Mouse (Mus musculus) heart, adult 2 months (tissue): Measurements from ENCODE around the gene Rnf180.

Experiments
- CTCF ChIP-seq: fragments of 200-600 bp; IDR thresholded peaks from 2 replicates; pipeline ENCODE4 v1.8.1; 2022; ENCODE audit warnings: antibody characterized with exemption, mild to moderate bottlenecking, moderate library complexity
- POLR2A ChIP-seq: fragments of 200-500 bp; IDR thresholded peaks from 2 replicates; pipeline ENCODE4 v1.6.1; 2011; ENCODE audit warnings: mild to moderate bottlenecking, low read depth, low read length, control low read depth; ENCODE audit not compliant: insufficient read depth

DNA sequence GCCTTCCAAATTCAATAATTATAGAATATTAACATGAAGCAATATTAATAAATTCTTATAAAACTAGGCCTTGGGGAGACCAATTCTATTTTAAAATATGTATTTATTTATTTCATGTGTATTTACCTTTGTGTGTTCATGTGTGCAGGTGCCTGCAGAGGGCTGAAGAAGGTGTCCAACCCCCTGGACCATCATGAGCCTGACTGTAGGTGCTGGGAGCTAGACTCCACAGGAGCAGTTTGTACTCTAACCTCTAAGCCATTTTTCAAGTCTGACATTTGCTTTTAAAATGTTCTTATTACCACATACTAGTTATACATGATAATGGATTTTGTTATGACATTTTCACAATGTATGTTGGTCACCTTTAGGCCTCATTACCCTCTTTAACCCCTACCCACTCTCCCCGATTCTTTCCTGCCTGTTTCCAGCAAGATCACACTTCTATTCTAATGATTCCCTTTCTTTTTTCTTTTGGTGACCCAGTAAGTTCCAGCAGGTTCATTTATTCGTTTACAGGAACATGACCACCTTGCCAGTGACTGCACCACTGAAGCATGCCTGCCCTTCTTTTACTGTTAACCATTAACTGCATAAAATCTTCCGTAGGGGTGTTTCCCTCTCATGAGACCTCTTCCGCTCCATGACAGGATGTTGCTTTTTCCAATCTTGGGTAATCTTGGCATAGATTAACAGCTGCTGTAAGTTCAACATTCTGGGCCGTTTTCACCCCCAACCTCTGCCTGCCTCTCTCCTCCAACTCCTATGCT is 36.8 kb upstream of the Rnf180 start:
- TF ChIP-seq CTCF (no peak), POLR2A (no peak)
